Mouse (Mus musculus): ENCODE results near the gene Dnajb2.

GRCm38 (mm10) chr1:75215785-75216184, 20.4 kb upstream of the Dnajb2 start:
- no peak for TF ChIP-seq CTCF (IDR thresholded peaks at IDR 0.05; ENCODE audit: low read depth, low read length)
- TF ChIP-seq POLR2A (IDR thresholded peaks at IDR 0.05; ENCODE audit: borderline replicate concordance, low read depth, low read length) = no peak

All from bone marrow macrophage, adult 2 months (primary cell).